Mouse (Mus musculus) MEL (cell line): ENCODE results near the gene Dmkn.

ENCODE experiments used
- CTCF ChIP-seq, 3 experiments: IDR thresholded peaks in 2 of 3; conservative IDR thresholded peaks in 1 of 3; 2 replicates each; pipeline ENCODE4 v1.5.1; 2011 to 2012; ENCODE audit warnings: low read length in 3 of 3, low read depth in 2 of 3, mild to moderate bottlenecking in 2 of 3, improper control_type of control experiment in 1 of 3, inconsistent platforms in 1 of 3, mixed read lengths in 1 of 3, moderate library complexity in 1 of 3; ENCODE audit not compliant: control insufficient read depth in 1 of 3, insufficient read depth in 1 of 3, poor library complexity in 1 of 3, severe bottlenecking in 1 of 3
- NRF1 ChIP-seq: IDR thresholded peaks from 2 replicates; pipeline ENCODE4 v1.6.1; 2014; ENCODE audit warnings: low read depth, mild to moderate bottlenecking, inconsistent platforms, low read length, improper control_type of control experiment, moderate library complexity; ENCODE audit not compliant: poor library complexity, insufficient read depth, severe bottlenecking
- POLR2A ChIP-seq, 2 experiments: IDR thresholded peaks; 2 replicates each; pipeline ENCODE4 v1.6.1; 2011 to 2012; ENCODE audit warnings: low read length in 2 of 2, mild to moderate bottlenecking in 2 of 2, control low read depth in 1 of 2, improper control_type of control experiment in 1 of 2, low read depth in 1 of 2, moderate library complexity in 1 of 2; ENCODE audit not compliant: control insufficient read depth in 1 of 2, insufficient read depth in 1 of 2, poor library complexity in 1 of 2
- RAD21 ChIP-seq: IDR thresholded peaks from 2 replicates; pipeline ENCODE4 v1.6.1; 2011; ENCODE audit warnings: mild to moderate bottlenecking, low read depth, low read length, improper control_type of control experiment
- TCF12 ChIP-seq: IDR thresholded peaks from 2 replicates; pipeline ENCODE4 v1.6.1; 2014; ENCODE audit warnings: low read depth, mild to moderate bottlenecking, inconsistent platforms, low read length, improper control_type of control experiment, moderate library complexity
- UBTF ChIP-seq: IDR thresholded peaks from 2 replicates; pipeline ENCODE4 v1.6.1; 2012; ENCODE audit warnings: low read depth, mild to moderate bottlenecking, inconsistent platforms, low read length, improper control_type of control experiment, moderate library complexity, borderline replicate concordance; ENCODE audit not compliant: insufficient read depth
- USF2 ChIP-seq, 2 experiments: IDR thresholded peaks; 2 replicates each; pipeline ENCODE4 v1.6.1; 2011 to 2012; ENCODE audit warnings: improper control_type of control experiment in 2 of 2, low read length in 2 of 2, borderline replicate concordance in 1 of 2, inconsistent platforms in 1 of 2, low read depth in 1 of 2, mild to moderate bottlenecking in 1 of 2; ENCODE audit not compliant: insufficient read depth in 1 of 2

DNA sequence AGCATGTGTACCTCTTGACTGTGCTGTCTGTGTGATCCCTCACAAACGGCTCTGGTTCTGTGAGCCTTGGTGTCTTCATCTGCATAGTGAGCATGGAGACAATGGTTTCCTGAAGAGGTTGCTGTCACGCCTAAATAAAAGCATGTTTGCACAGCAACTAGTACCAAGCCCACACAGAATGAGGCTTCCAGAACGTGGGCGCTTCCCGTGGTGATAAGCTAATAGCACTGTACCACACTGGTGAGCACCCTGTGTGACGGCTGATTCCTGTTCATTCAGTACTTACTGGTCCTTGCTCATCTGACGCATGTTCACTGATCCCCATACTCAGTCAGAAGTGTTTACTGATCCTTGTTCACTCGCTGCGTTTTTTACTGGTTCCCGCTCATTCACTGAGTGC, 26.6 kb downstream of the Dmkn start:
- no peak for TF ChIP-seq TCF12
- no peak for TF ChIP-seq NRF1
- TF ChIP-seq USF2 (IDR thresholded peaks at IDR 0.05; ENCODE audit: borderline replicate concordance in 1 of 2, insufficient read depth in 1 of 2, low read depth in 1 of 2, low read length in 2 of 2), result no peak
- no peak for TF ChIP-seq CTCF (IDR thresholded peaks at IDR 0.05 in 2 of 3, conservative IDR thresholded peaks at IDR 0.05 in 1 of 3; ENCODE audit: control insufficient read depth in 1 of 3, insufficient read depth in 1 of 3, low read depth in 2 of 3, low read length in 3 of 3, poor library complexity in 1 of 3, severe bottlenecking in 1 of 3)
- no peak for TF ChIP-seq UBTF
- no peak for TF ChIP-seq RAD21
- TF ChIP-seq POLR2A (IDR thresholded peaks at IDR 0.05; ENCODE audit: control insufficient read depth in 1 of 2, insufficient read depth in 1 of 2, low read depth in 1 of 2, low read length in 2 of 2, poor library complexity in 1 of 2), result no peak
